Mouse (Mus musculus): Measurements from ENCODE around the gene Apoh. TPM values are rescaled to one million over a fixed set of nuclear protein-coding genes. Genes with fewer than 3 reads are reported as not detected.

Apoh gene
- polyA plus RNA-seq, 1 experiment from 2014 or later, result not detected

GRCm38 (mm10) chr11:108427191-108427590 is 84.0 kb downstream of the Apoh start:
- no peaks in the 10 kb centered on the region for H3K36me3 ChIP-seq (ENCODE audit: control insufficient read depth, insufficient read depth, low read length)
- no peak overlapping the region for H3K27ac ChIP-seq (ENCODE audit: low read depth, low read length)
- H3K4me1 ChIP-seq (replicated peaks; ENCODE audit: control insufficient read depth, insufficient read depth, low read length), result peaks cover 9% of the 10 kb centered on the region
- DNase-seq (ENCODE audit: low spot score) (no peak), ATAC-seq (replicated peaks; ENCODE audit: low FRiP score) (no peak)
- no peaks in the 10 kb centered on the region for H3K9me3 ChIP-seq (ENCODE audit: control insufficient read depth, low read length)
- peaks cover 2% of the 10 kb centered on the region; the same call in 1 of the 2 replicates for H3K27me3 ChIP-seq (ENCODE audit: control insufficient read depth, insufficient read depth, low read length)
- WGBS, result 70% methylated on average over 6 of the region's 6 CpGs
- no peak overlapping the region for H3K4me2 ChIP-seq (ENCODE audit: low read depth, low read length, severe bottlenecking)
- no peak overlapping the region for H3K4me3 ChIP-seq (ENCODE audit: low read depth, low read length)
- no peak overlapping the region for H3K9ac ChIP-seq (ENCODE audit: low read length)

- DNase-seq (ENCODE audit: low spot score) (no peak), ATAC-seq (replicated peaks; ENCODE audit: low FRiP score) (no peak)
- no peaks in the 10 kb centered on the region for H3K27me3 ChIP-seq (ENCODE audit: control insufficient read depth, insufficient read depth, low read length)
- peaks cover 2% of the 10 kb centered on the region; the same call in 1 of the 2 replicates for H3K4me1 ChIP-seq (replicated peaks; ENCODE audit: control insufficient read depth, insufficient read depth, low read length)
- H3K4me3 ChIP-seq (ENCODE audit: low read depth, low read length), result no peak overlapping the region
- H3K4me2 ChIP-seq (ENCODE audit: low read depth, low read length, severe bottlenecking), result no peak overlapping the region
- 88% methylated on average over 2 of the region's 2 CpGs for WGBS
- H3K36me3 ChIP-seq (ENCODE audit: control insufficient read depth, insufficient read depth, low read length), result no peaks in the 10 kb centered on the region
- no peaks in the 10 kb centered on the region for H3K9me3 ChIP-seq (ENCODE audit: control insufficient read depth, low read length)
- H3K9ac ChIP-seq (ENCODE audit: low read length), result no peak overlapping the region
- no peak overlapping the region for H3K27ac ChIP-seq (ENCODE audit: low read depth, low read length)
These were observed 85.9 kb downstream of the Apoh start for GRCm38 (mm10) chr11:108429076-108429475.

GRCm38 (mm10) chr11:108443893-108444563 is 100.9 kb downstream of the Apoh start:
- DNase-seq (ENCODE audit: low spot score), result no peak
- 83% methylated on average over 11 of the region's 11 CpGs for WGBS
- Histone ChIP-seq H3K27ac (ENCODE audit: low read depth, low read length) (no peak overlapping the region), H3K4me1 (replicated peaks; ENCODE audit: control insufficient read depth, insufficient read depth, low read length) (0 out of 2 replicates have a peak, but pooled peaks cover 2% of the 10 kb centered on the region), H3K36me3 (ENCODE audit: control insufficient read depth, insufficient read depth, low read length) (no peaks in the 10 kb centered on the region; the same call in 1 of the 2 replicates), H3K4me2 (ENCODE audit: low read depth, low read length, severe bottlenecking) (no peak overlapping the region), H3K9ac (ENCODE audit: low read length) (no peak overlapping the region), H3K27me3 (ENCODE audit: control insufficient read depth, insufficient read depth, low read length) (no peaks in the 10 kb centered on the region), H3K9me3 (ENCODE audit: control insufficient read depth, low read length) (no peaks in the 10 kb centered on the region), H3K4me3 (ENCODE audit: low read depth, low read length) (no peak overlapping the region)
- ATAC-seq (replicated peaks; ENCODE audit: low FRiP score), result no peak

- DNase-seq (ENCODE audit: low spot score) (peak; percentile 60), ATAC-seq (replicated peaks; ENCODE audit: low FRiP score) (no peak)
- no peaks in the 10 kb centered on the region for H3K27me3 ChIP-seq (ENCODE audit: control insufficient read depth, insufficient read depth, low read length)
- no peak overlapping the region for H3K27ac ChIP-seq (ENCODE audit: low read depth, low read length)
- no peaks in the 10 kb centered on the region; the same call in 1 of the 2 replicates for H3K9me3 ChIP-seq (ENCODE audit: control insufficient read depth, low read length)
- no peak overlapping the region for H3K4me2 ChIP-seq (ENCODE audit: low read depth, low read length, severe bottlenecking)
- 0 out of 2 replicates have a peak, but pooled peaks cover 2% of the 10 kb centered on the region for H3K4me1 ChIP-seq (replicated peaks; ENCODE audit: control insufficient read depth, insufficient read depth, low read length)
- no peak overlapping the region for H3K9ac ChIP-seq (ENCODE audit: low read length)
- no peak overlapping the region for H3K4me3 ChIP-seq (ENCODE audit: low read depth, low read length)
- H3K36me3 ChIP-seq (ENCODE audit: control insufficient read depth, insufficient read depth, low read length), result no peaks in the 10 kb centered on the region; the same call in 1 of the 2 replicates
These were observed 104.0 kb downstream of the Apoh start for GRCm38 (mm10) chr11:108447148-108447547.

- Histone ChIP-seq H3K36me3 (ENCODE audit: control insufficient read depth, insufficient read depth, low read length) (no peaks in the 10 kb centered on the region; the same call in 1 of the 2 replicates), H3K9ac (ENCODE audit: low read length) (no peak overlapping the region), H3K4me1 (replicated peaks; ENCODE audit: control insufficient read depth, insufficient read depth, low read length) (no peaks in the 10 kb centered on the region), H3K27ac (ENCODE audit: low read depth, low read length) (no peak overlapping the region), H3K27me3 (ENCODE audit: control insufficient read depth, insufficient read depth, low read length) (no peaks in the 10 kb centered on the region), H3K4me3 (ENCODE audit: low read depth, low read length) (no peak overlapping the region), H3K4me2 (ENCODE audit: low read depth, low read length, severe bottlenecking) (no peak overlapping the region), H3K9me3 (ENCODE audit: control insufficient read depth, low read length) (no peaks in the 10 kb centered on the region; the same call in 1 of the 2 replicates)
- peak; percentile 85 for DNase-seq (ENCODE audit: low spot score)
- 30% methylated on average over 3 of the region's 3 CpGs for WGBS
- ATAC-seq (replicated peaks; ENCODE audit: low FRiP score), result no peak
These were observed 106.7 kb downstream of the Apoh start for GRCm38 (mm10) chr11:108449811-108450210.

GRCm38 (mm10) chr11:108459599-108459998 is 116.4 kb downstream of the Apoh start:
- no peaks in the 10 kb centered on the region for H3K4me1 ChIP-seq (replicated peaks; ENCODE audit: control insufficient read depth, insufficient read depth, low read length)
- H3K36me3 ChIP-seq (ENCODE audit: control insufficient read depth, insufficient read depth, low read length), result no peaks in the 10 kb centered on the region
- H3K4me2 ChIP-seq (ENCODE audit: low read depth, low read length, severe bottlenecking), result no peak overlapping the region
- DNase-seq (ENCODE audit: low spot score) (no peak), ATAC-seq (replicated peaks; ENCODE audit: low FRiP score) (no peak)
- no peaks in the 10 kb centered on the region for H3K9me3 ChIP-seq (ENCODE audit: control insufficient read depth, low read length)
- H3K4me3 ChIP-seq (ENCODE audit: low read depth, low read length), result no peak overlapping the region
- H3K9ac ChIP-seq (ENCODE audit: low read length), result no peak overlapping the region
- H3K27me3 ChIP-seq (ENCODE audit: control insufficient read depth, insufficient read depth, low read length), result no peaks in the 10 kb centered on the region
- WGBS, result 86% methylated on average over 3 of the region's 3 CpGs
- no peak overlapping the region for H3K27ac ChIP-seq (ENCODE audit: low read depth, low read length)

Other genes with a start within 250 kb of the Apoh start
- gene Prkca, start 574 bp downstream of the Apoh start, polyA plus RNA-seq (2014; fragmentation: Nextera tagmentation; extraction: Ambion mirVana), result 4.9 and 5.2 TPM in 2 replicates
- gene Cep112, start 81.8 kb downstream of the Apoh start, polyA plus RNA-seq (2014; fragmentation: Nextera tagmentation; extraction: Ambion mirVana), result 15.2 and 16.9 TPM in 2 replicates